Mouse (Mus musculus) CD4-positive, CD25-positive, alpha-beta regulatory T cell, adult 4 months (primary cell): Measurements from ENCODE around the gene Olfr509. TPM values are rescaled to one million over a fixed set of nuclear protein-coding genes. Genes with fewer than 3 reads are reported as not detected.
"Not testable (repeated sequence)": the region's sequence is repeated elsewhere in the genome, so short reads cannot be mapped to it uniquely, and the experiment has no call there.

ENCODE experiments used
- ATAC-seq: one replicate; pipeline ENCODE4 v1.8.0; 2017
- polyA plus RNA-seq, 2 experiments: library from polyadenylated mRNA; unstranded; fragments of 100-300 nt; shearing (Covaris generic); gene quantifications; one replicate each; pipeline ENCODE4 v1.2.1; 2017

Olfr509 gene
- polyA plus RNA-seq = not detected

DNA sequence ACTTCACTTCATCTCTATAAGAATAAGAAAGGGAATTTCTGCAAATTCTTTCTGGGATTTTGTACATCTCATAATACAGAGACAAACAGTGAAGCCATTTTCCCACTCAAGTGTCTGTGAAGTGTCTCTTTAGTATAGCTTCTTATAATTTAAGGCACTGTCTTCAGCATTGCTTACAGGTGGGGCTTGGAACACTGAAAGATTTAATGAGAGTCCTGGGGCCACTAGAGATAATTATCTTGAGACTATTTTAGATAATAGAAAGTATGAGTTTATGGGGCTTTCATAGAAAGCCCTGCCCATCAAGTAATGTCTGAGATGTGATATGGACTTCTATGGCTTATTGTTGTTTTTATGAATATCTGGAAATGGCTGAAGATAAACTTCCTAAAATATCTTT, at the start of gene Olfr509:
Gene Olfr509 (minus strand): TSS at position 101 of the 400 bp plus-strand sequence.
- ATAC-seq = no peak

- no peak for ATAC-seq
Observed at GRCm38 (mm10) chr7:108678886-108679285, 27.2 kb upstream of the Olfr509 start.

- no peak for ATAC-seq
Observed at GRCm38 (mm10) chr7:108671058-108671457, 19.4 kb upstream of the Olfr509 start.

DNA sequence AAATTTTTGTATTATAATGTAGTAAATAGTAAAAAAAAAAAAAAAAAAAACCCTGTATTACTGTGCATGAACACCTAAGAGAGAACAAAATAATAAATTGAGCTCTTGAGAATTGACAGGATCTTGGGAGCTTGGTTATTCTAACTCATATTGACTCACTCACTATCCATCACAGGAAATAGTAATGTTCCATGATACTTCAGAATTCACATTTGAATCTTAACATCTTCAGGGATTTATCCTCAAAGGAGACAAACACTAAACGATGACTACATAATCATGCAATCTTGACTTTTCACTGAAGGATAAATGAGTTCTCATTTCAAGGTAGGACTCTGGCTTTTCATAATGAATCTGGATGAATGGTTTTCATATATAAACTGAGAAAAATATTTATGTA, 14.4 kb upstream of the Olfr509 start, which contains the start of gene Olfr510:
Gene Olfr510 (plus strand): TSS at position 301 of the 400 bp plus-strand sequence.
- ATAC-seq = no peak

DNA sequence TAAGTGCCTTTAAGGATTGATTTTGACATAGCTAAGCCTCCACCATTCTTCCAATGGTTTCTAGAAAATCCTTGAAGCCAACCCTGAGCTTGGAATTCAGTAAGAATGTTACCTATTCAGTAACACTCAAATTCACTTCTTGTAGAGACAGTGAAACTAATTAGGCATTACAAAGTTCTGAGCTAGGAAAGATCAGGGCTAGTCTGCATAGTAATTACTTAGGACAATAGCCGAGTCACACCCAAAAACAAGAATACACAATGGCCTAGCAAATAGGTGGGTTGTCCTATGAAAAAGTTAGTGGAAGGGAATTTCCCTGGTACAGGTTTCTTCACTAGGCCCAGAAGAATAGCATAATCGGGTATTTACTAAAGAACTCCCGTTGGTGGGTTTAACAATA, 10.7 kb upstream of the Olfr509 start:
- no peak for ATAC-seq

GRCm38 (mm10) chr7:108629694-108630093, 22.0 kb downstream of the Olfr509 start, which contains the start of gene Olfr508:
TSS of gene Olfr508 (plus strand) at chr7:108629994.
- ATAC-seq = no peak

DNA sequence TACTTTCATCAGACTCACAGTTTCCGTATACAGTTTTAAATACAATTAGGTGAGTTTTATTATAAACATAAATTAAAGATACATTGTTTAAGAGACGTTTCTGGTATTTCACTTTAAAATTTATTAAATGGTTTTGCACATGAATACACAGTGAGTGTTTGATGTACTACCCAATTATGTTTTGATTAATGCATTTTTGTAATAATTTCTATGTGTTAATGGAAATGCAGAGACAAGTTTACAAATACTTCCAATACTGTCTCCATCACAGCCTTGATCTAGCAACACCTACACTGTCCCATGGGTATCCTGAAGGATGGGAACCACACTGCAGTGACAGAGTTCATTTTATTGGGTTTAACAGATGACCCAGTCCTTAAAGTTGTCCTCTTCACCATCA, 30.2 kb downstream of the Olfr509 start, which contains the start of gene Olfr507:
Gene Olfr507 (plus strand): TSS at position 301 of the 400 bp plus-strand sequence.
- no peak for ATAC-seq

GRCm38 (mm10) chr7:108616781-108617180, 34.9 kb downstream of the Olfr509 start:
- not testable (repeated sequence) for ATAC-seq

- ATAC-seq = no peak
Observed at GRCm38 (mm10) chr7:108614110-108614509, 37.6 kb downstream of the Olfr509 start.

- no peak for ATAC-seq
Observed at GRCm38 (mm10) chr7:108610487-108610886, 41.2 kb downstream of the Olfr509 start, which contains the start of gene Olfr506. TSS of gene Olfr506 (plus strand) at chr7:108610787.

DNA sequence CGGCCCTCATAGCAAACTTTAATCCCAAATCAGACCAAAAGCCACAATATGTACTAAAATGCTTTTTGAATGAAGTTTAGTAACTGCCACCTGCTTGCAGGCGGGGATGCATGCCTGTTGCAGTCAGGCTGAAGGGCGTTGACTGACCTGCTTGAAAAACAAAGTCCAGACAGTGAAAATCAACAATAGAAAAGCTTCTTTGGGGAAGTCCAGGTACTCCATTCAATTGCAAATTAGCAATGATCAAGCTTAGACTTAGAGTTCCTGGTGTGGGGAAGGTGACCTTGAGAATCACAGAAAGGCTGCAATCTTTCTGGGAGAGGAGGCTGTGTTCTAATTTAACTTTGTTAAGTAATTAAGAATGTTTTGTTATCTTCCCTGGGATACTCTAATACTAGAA, 49.8 kb downstream of the Olfr509 start:
- ATAC-seq = not testable (repeated sequence)

Other genes with a start within 250 kb of the Olfr509 start
- not detected for gene Olfr497, start 231.5 kb downstream of the Olfr509 start, polyA plus RNA-seq
- gene Olfr498, start 186.6 kb downstream of the Olfr509 start, polyA plus RNA-seq = not detected
- not detected for gene Olfr502, start 126.8 kb downstream of the Olfr509 start, polyA plus RNA-seq
- not detected for gene Olfr503, start 107.4 kb downstream of the Olfr509 start, polyA plus RNA-seq
- not detected for gene Olfr504, start 86.1 kb downstream of the Olfr509 start, polyA plus RNA-seq
- not detected for gene Olfr506, start 41.1 kb downstream of the Olfr509 start, polyA plus RNA-seq
- not detected for gene Olfr507, start 30.1 kb downstream of the Olfr509 start, polyA plus RNA-seq
- gene Olfr508, start 21.9 kb downstream of the Olfr509 start, polyA plus RNA-seq = not detected
- not detected for gene Olfr510, start 14.5 kb upstream of the Olfr509 start, polyA plus RNA-seq
- not detected for gene Olfr512, start 61.4 kb upstream of the Olfr509 start, polyA plus RNA-seq
- not detected for gene Olfr513, start 99.1 kb upstream of the Olfr509 start, polyA plus RNA-seq
- gene Olfr514, start 174.1 kb upstream of the Olfr509 start, polyA plus RNA-seq = not detected
- not detected for gene Olfr516, start 198.6 kb upstream of the Olfr509 start, polyA plus RNA-seq
- gene Olfr517, start 220.5 kb upstream of the Olfr509 start, polyA plus RNA-seq = not detected
- under 1 TPM in 1 of 2 experiments, not detected in 1; 0.24 TPM for gene Olfr518, start 233.1 kb upstream of the Olfr509 start, polyA plus RNA-seq
- not detected for gene Olfr519, start 242.5 kb upstream of the Olfr509 start, polyA plus RNA-seq